Mouse (Mus musculus) small intestine, adult 2 months (tissue): ENCODE results near the gene Urb1.

Experiments used
- CTCF ChIP-seq: fragments of 200-500 bp; IDR thresholded peaks from 2 replicates; pipeline ENCODE4 v1.5.1; 2012; ENCODE audit warnings: low read depth, mild to moderate bottlenecking, control low read depth, inconsistent platforms, low read length, moderate library complexity, mixed read lengths; ENCODE audit not compliant: insufficient replicate concordance, insufficient read length; ENCODE audit errors: extremely low read depth
- POLR2A ChIP-seq: fragments of 200-500 bp; IDR thresholded peaks from 2 replicates; pipeline ENCODE4 v1.6.1; 2012; ENCODE audit warnings: low read depth, mild to moderate bottlenecking, control low read depth, inconsistent platforms, low read length, moderate library complexity

- TF ChIP-seq CTCF (no peak), POLR2A (no peak)
These were observed 11.8 kb downstream of the Urb1 start for GRCm38 (mm10) chr16:90798446-90798845.
